Mouse (Mus musculus): ENCODE measurements at regions not wholly inside any gene's neighbourhood (a gene's known extent, or its start where the extent isn't known, plus 50 kb on each side); places are given as distances from the start of the nearest gene placed in this dataset.
A peak's percentile ranks its signal among the peaks of the same experiment; 100 is the strongest.
"Not testable (repeated sequence)": the region's sequence is repeated elsewhere in the genome, so short reads cannot be mapped to it uniquely, and the experiment has no call there.

DNA sequence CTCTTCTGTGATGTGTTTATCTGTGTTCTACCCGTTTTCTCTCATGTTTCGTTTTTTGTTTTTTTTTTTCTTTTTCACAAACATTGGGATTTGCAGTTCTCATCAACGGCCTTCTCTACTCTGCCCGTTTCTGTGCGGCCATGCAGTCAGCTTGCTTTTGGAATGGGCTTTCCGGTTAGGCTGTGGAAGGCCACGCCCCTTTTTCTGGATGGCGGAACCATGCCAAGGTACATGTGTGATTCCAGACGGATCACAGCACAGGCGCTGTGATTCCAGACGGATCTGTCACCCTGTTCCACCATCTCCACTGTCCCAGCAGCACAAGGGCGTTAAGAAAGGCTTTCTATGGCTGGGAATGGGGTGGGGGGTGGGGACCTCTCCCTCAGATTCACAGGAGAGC, 201.6 kb upstream of the Hs6st1 start:
- DNase-seq (ENCODE audit: low spot score in 2 of 2): no peak

DNA sequence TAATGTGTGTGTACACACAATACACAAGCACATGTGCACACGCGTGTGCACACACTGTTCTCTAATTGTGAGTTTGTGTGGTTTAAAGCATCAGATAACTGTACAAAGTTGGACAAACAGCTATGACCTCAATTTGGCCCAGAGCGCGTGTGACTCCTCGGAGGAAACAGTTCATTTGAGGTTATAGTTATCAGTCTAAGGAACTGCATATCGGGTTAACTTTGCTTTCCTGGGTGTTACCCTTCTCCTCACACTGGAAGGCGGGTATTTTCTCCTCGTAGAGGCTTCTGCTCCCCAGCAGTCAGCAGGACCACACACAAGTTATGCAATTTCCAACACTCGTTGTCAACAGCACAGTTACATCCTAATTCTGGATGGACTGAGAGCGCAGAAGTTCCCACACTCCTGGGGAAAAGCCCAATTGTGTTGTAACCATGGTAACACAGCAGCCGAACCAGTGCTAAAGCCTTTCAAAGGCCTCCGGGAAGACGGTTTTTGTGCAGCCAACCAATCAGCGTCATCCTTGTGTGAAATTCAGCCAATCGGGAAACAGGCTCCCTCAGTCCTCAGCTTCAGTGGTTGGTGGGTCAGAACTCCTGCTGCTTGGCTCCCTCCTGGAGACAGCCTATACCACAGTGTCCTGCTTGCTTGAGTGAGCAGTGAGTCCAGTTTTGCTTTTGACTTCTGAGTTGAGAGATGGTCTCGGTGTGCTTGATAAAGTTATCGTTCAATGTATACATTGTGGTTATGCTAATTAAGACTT, 198.6 kb upstream of the Hs6st1 start:
- peak; percentile 19 to 30 for DNase-seq (ENCODE audit: low spot score in 2 of 2)

DNA sequence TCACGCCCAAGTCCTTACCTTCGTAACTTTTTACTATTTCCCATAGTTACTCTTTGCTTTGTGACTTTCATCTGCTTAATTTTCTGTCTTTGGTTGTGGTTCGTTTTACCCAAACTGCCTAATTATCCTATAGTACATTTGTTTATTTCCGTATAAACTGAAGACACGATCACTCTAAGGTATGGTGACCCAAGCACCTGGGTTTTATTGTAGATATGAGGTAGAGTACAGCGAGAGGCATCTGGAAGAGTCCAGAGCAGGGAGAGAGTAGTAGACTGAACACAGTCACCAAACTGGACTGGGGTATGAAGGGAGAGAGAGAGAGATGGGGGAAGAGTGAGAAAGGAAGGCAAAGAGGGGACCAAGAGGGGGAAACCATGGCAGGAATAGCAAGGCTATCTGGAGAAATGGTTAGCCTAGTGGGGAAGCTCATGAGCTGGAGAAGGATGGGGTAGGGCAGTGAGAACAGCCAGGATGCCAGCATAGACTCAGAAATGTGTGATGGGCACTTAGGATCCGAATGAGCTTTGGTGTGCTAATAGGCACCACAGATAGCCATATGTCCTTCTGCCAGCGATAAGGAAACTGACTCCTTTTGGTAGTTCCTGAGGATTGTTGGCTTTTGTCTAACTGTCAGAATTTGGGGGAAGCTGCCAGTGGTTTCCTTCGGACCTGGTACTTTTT, 197.9 kb upstream of the Hs6st1 start:
- no peak for DNase-seq (ENCODE audit: low spot score in 2 of 2)

DNA sequence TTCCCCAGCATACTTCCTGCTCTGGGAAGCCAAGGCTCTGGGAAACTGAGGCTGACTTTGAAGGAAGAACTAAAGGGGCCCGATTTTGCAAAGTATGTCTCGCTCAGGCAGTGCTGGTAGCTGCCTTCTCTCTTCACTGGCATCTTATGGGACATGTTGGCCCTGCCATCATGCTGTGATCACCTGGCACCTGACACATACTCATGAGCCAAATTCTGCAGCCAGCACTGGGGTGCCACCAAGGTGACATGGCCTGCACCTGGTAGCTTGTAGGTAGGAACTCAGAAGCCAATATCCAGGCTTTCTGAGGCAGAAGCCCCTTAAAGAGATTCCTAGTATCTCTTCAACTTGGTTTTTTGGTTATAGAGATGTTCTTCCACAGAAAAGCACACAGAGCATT, 195.2 kb upstream of the Hs6st1 start:
- DNase-seq (ENCODE audit: low spot score in 2 of 2): no peak

DNA sequence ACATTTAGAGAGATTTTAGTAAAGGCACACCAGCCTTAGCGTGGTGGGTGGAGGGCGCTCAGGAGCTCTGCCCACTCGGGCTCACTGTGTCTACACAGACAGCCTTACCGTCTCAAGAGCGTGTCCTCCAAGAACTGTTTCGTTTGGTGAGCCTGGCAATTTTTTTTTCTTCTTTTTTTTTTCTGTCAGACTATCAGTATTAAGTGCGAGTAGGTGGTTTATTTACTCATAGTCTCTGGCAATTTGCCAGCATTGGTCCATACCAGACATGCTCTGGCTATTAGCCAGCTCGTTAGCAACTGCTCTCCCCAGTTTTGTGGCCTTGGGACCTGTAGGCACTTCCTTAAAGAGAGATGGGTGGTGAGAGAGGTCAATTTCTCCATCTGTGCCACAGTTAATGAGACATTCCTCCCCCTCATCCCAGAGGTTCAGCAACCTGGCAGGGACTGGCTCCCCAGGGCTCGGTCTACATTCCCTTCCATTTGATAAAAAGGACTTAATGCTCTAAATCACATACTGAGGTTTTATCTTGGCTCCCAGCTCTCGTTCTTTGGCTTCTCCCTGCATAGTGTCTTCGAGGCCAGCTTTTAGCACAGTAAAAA, 192.9 kb upstream of the Hs6st1 start:
- DNase-seq (ENCODE audit: low spot score in 2 of 2): no peak

DNA sequence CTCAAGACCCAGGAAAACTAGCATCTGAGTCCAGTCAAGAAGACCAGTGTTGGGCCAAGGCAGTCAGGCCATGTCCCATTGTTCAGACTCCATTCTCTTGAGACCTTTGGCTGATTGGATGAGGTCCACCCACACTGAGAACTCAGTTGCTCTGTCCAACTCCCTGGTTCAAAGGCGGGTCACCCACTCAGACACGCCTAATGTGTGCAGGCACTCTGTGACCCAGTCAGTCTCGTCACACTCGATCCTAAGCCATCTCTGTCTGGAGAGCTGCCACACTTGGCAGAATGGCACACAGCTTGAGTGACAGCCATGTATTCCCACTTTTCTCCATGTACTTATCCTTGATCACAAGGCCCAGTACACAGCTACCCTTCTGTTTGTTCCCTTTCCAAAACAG, 189.8 kb upstream of the Hs6st1 start:
- no peak for DNase-seq (ENCODE audit: low spot score in 2 of 2)

DNA sequence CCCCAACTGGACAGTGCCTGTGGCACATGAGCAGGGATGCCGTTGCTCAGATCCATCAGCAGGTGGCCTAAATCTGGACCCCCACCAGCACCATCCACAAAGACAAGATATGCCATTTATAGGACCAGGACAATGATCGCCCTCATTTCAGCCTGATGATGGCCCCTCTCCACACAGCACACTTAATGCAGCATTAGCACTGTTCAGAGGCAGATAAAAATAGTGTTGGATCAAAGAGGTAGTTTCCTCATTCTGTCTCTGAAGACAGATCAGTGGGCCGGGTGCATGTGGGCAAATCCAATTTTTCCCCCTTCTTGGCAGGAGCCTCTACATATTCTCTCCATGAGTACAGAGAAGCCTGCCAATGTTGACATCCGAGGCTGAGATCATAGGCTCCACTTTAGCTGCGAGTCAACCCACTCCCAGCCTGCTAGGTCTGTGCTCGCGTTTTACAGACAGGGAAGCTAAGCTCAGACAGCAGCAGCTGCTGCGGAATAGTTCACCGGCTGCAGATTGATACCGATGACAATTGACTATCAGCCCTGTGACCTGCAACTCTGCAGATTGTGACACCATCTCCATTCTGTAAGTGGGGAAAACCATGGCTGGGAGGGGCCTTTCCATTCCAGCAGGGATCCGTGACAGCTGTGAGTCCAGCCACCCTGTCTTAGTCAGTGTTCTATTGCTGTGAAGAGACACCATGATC, 188.7 kb upstream of the Hs6st1 start:
- DNase-seq (ENCODE audit: low spot score in 2 of 2): no peak

DNA sequence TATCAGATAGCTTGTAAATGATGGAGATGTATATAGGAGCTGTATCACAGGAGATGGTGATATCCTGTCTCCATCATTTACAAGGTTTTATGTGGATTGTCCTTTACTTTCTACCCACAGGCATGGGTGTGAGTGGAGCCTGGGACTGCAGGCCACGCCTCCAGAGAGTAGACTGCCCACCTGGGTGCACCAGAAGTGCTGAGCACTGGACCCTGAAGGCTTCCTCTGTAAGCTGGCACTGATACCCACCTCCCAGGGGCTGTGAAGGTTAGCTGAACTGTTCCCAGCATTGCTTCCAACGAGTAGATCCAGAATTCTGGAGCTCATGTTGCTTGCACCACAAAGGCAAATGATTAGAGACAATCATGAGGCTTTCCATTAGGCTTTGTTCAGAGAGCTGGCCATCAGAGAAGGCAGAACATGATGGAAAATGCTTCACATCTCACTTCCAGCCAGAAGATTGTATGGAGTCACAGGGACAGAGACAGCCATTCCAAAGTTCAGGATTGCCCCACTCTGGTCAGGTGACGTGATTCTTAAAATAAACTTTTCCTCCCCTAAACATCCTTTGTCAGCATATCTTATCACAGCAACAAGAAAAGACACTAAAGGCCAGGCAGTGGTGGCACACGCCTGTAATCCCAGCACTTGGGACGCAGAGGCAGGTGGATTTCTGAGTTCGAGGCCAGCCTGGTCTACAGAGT, 187.5 kb upstream of the Hs6st1 start:
- DNase-seq (ENCODE audit: low spot score in 2 of 2): no peak

DNA sequence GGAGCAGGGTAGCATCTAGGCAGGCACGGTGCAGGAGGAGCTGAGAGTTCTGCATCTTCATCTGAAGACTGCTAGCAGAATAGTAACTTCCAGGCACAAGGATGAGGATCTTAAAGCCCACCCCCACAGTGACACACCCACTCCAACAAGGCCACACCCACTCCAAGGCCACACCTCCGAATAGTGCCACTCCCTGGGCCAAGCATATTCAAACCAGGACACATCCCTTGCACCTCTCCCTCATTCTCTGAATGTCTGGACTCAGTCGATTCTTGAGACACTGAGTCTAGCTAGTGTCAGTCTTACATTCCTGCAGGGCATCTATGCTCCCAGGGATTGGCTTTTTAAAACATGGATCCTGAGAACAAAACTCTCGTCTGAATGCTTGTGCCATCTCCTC, 186.7 kb upstream of the Hs6st1 start:
- no peak for DNase-seq (ENCODE audit: low spot score in 2 of 2)

DNA sequence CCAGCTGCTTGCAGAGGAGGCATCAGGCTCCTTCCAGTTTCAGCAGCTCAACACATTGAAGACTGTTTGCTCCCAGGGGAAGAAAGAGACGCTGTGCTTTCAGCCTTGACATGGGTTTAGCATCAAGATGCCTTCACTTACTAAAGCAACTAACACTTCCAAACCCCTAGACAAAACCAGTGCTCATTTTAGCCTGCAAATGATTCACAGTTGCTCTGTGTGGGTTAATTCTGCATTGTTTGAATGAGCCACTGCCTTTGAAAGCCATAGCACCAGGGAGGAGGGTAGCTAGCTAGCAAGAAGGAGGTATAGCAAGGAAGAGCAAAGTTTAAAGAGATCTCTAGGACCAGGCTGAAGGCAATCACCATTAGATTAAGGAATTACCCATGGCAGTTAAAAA, 186.1 kb upstream of the Hs6st1 start:
- DNase-seq (ENCODE audit: low spot score in 2 of 2): no peak

DNA sequence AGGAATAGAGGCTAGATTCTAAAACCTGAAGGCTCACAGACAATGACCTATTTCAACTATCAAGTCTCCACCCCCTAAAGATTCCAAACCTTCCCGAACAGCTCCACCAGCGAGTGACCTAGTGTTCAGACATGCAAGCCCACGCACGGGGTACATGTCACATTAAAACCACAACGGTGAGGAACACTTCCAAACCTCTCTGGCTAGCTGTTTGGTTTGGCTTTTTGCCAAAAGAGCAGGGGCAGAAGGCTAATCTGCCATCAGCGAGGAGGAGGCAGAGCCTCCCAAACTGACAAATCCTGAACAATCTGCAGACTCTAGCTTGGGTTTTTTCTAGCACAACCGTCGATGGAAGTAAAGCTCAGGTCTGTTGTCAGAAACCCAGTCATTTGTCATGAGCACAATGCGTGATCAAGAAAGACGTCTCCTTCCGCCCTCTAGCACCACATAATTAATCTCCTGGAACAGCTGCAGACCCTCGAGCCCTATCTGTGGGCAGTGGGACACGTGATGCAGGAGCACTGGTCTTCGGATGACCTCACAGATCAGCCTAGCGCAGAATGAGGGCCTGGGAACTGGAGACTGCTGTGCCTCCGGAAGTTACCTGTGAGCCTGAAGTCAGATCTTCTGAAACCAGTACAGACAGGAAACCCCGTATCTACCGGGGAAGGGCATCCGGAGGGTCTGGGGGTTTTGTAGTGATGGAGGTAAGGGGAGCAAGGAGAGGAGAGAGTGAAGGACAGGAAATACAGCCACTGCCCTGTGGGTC, 178.3 kb upstream of the Hs6st1 start:
- no peak for DNase-seq (ENCODE audit: low spot score in 2 of 2)

DNA sequence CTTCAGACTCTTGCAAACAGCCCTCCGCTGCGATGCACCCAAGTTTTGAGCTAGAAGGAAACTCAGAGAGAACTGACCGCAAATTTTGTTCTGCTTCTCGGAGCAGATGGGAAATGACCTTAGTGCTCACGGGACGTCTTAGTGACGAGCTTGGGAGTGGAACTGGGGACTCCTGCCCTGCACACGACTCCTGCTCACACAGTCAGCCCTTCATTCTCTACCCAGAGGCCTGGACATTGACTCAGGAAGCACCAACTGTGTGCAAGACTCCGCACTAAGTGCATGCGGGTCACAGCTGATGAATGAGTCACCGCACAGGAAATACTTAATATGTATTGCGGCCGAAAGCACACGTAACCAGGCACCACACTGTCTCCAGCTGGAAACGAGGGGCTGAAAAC, 177.7 kb upstream of the Hs6st1 start:
- no peak for DNase-seq (ENCODE audit: low spot score in 2 of 2)

DNA sequence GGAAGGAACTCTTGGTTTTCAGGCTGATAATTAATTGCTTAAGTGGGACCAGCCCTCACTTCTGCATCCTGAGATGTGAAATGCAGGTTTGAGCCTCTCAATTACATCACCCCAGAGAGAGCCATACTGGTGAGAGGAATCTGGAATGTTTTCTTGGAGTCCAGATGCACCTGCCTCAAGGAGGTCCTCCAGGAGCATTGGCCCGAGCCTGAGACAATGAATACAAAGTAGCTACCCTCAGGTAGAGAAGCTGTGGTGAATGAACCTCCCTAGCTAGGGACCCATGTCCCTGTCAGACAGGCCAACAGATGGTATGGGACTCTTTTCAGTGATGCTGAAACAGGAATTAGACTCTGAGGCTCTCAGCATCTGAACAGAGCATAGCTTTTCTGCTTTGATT, 168.7 kb upstream of the Hs6st1 start:
- DNase-seq (ENCODE audit: low spot score in 2 of 2): no peak

DNA sequence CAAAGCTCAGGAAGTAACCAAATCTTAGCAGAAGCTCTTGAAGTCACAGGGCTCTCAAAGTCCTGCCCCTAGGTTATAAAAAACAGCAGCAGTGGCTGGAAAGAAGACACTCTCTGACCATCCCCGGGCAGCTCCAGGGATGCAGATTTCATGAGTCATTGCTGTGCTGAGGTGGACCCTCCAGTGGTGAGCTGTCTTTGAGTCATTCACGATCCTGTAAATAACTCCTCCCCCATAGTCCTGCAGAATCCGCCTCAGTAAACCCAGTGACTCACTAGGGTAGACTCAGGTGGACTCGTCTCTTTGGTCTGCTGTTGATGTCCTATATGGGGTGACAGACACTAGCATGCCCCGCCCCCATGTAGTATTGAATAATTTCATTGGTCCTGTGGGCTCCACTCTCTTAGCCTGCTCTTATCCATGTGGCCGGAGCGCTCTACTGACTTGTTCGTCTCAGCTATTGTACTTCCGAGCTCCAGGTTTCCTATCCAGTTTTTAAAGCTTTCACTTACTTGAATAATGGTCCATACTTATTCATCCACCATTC, 164.1 kb upstream of the Hs6st1 start:
- no peak for DNase-seq (ENCODE audit: low spot score in 2 of 2)

DNA sequence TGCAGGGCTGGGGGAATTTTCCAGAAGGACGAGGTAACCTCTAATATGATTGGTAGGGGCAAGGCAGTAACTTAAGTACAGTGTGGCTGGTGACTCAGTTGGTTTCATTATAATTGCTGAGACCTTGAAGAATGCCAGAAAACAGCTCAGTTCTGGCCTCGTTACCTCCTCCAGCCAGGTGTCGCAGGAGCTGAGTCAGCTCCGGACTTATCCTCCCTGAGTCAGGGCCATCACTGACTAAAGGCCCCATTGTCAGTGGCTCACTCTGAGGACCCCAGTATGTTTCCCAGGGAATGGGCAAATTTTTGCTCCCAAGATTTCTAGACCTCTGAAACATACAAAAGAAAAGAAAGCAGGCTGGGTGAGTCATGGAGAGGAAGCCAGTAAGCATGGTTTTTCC, 154.6 kb upstream of the Hs6st1 start:
- DNase-seq (ENCODE audit: low spot score in 2 of 2): no peak

DNA sequence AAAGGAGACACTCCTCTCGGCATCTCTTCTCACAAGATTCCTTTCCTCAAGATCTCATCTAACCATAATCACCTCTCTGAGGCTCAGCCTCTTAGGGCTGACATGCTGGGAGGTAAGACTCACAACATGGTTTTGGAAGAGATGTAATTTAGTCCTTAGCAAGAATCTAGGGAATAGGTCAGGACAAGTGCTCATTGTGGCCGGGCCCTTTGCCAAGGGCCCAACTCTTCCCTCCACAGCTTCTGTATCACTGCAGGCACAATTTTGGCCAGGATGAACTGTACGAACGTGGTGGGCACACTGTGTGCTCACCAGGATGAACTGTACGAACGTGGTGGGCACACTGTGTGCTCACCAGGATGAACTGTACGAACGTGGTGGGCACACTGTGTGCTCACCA, 154.0 kb upstream of the Hs6st1 start:
- not testable (repeated sequence) for DNase-seq (ENCODE audit: low spot score in 2 of 2)

DNA sequence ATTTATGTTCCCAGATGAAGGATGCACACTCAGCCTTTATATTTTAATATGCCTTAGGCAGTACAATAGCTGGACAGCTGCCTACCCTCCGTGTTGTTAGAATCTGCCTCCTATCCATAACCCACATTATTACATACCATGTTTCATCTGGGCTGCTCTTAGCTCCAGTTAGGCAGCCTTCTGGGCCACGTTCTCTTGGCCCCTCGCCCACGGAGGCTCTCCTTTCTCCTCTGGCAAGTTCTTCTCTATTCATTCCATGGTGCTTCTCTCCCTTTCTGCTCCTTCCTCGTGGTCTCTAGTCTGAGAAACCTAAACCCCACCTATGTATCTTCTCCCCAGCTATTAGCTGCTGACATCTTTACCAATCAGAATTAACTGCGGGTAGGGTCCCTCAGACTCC, 152.7 kb upstream of the Hs6st1 start:
- no peak for DNase-seq (ENCODE audit: low spot score in 2 of 2)

DNA sequence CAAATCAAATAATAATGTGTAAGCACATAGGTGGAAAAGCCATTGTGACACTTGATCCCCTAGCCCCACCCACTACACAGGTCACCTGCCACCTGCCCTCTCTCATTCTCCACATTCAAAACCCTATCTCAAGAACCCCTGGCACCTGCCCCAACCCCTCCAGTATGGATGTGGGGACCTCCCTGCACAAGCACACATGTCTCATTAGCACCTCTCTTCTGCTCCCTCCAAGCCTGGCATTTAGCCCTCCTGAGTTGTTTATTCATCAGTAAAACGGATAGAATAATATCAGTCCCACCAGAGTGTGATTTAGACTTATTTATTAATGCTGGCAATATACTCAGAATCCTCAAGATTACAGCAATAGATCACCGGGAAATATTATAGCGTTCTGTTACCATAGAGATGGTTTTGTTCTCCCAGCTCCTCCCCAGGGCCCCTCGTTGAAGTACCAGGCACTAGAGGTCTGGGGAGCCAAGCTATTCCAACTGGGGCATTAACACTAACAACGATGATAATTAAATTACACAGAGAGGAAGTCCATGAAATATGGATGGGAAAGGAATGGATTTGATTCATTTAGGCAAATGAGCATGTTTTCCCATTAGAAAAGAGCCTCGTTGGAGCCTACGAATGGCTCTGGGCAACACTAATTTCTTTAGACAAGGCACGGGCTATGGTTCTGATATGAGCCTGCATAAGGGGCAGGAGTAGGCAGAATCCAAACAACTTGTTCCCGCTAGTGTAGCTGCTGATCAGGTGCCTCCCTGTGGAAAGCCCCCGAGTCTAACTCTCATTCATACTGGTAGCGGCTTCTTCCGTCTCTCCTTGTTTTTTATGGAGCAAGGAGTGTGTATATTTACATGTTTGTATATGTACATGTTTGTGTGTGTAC, 148.1 kb upstream of the Hs6st1 start:
- no peak for DNase-seq (ENCODE audit: low spot score in 2 of 2)

DNA sequence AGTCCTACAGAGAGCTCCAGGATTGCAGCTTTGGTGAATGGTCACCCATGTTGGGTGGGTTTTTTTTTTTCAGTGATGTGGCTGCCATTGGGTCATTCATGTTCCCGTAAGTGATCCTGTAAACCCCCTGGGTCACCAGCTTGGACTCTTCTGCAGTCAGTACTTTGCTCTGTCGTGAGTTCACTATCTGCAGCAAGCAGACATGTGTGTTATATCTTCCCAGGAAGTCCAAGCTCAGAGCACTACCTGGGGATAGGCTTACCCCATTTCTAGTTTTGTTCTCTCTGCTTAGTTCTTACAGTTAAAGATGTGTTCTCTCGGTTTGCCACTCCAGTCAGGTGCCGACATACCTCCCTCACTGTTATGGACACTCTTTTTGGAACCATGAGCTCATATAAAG, 143.4 kb upstream of the Hs6st1 start:
- DNase-seq (ENCODE audit: low spot score in 2 of 2): no peak

DNA sequence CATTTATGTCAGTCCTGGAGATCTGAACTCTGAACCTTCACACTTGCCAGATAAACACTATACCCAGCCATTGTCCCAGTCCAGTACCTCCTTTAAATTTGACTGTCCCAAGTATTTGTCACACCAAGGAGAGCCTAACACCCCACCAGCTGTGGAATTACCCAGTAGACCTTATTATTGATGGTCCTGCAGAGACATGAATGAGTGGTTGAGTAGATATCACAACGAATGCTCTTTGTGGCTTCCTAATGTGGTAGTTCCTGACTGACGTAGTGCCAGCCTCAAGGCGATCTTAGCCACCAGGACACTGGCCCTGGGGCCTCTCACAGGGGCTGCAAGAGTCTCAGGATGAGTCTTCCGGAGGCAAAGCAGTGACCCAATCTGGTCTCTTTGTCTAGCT, 142.9 kb upstream of the Hs6st1 start:
- DNase-seq (ENCODE audit: low spot score in 2 of 2): no peak
